Mouse (Mus musculus) cerebellum, adult 2 months (tissue): ENCODE measurements around the gene Lrrc47. TPM values are rescaled to one million over a fixed set of nuclear protein-coding genes. Genes with fewer than 3 reads are reported as not detected.

Source experiments
- DNase-seq, 2 experiments: peaks; one replicate each; pipeline ENCODE4 v3.0.0; 2021
- H3K27ac ChIP-seq: fragments of 200-500 bp; 2 replicates; pipeline ENCODE4 v1.5.1; 2012; ENCODE audit warnings: low read length, control low read depth, inconsistent platforms; ENCODE audit not compliant: insufficient read depth
- H3K27me3 ChIP-seq: fragments of 200-500 bp; 2 replicates; pipeline ENCODE4 v1.6.1; 2012; ENCODE audit warnings: inconsistent platforms, mild to moderate bottlenecking, low read length, moderate library complexity; ENCODE audit not compliant: control insufficient read depth, insufficient read depth
- H3K4me1 ChIP-seq: fragments of 200-500 bp; 2 replicates; pipeline ENCODE4 v1.6.1; 2011; ENCODE audit warnings: low read length; ENCODE audit not compliant: control insufficient read depth, insufficient read depth
- H3K4me3 ChIP-seq: fragments of 200-500 bp; replicated peaks from 2 replicates; pipeline ENCODE3; 2011; ENCODE audit warnings: mild to moderate bottlenecking, low read depth, low read length, control low read depth; ENCODE audit not compliant: insufficient read depth
- CTCF ChIP-seq: fragments of 200-500 bp; IDR thresholded peaks from 2 replicates; pipeline ENCODE4 v1.5.1; 2011; ENCODE audit warnings: low read depth, mild to moderate bottlenecking, control low read depth, low read length, moderate library complexity, borderline replicate concordance; ENCODE audit not compliant: insufficient read depth
- POLR2A ChIP-seq: fragments of 200-500 bp; IDR thresholded peaks from 2 replicates; pipeline ENCODE4 v1.6.1; 2011; ENCODE audit warnings: low read length, control low read depth, borderline replicate concordance; ENCODE audit not compliant: insufficient read depth
- WGBS: fragments of 180-500 bp; shearing (Covaris S2); methylation state at CpG from one replicate; pipeline ENCODE4 v1.1.7; 2018; 5-methylcytosine and 5-hydroxymethylcytosine counted together
- polyA plus RNA-seq: library from polyadenylated mRNA; depleted of rRNA; stranded (reverse); fragments of >200 nt; gene quantifications from 2 replicates; pipeline ENCODE4 v1.2.3, GENCODE M21; 2012

Lrrc47 gene
- polyA plus RNA-seq, 1 experiment = 45.0 TPM

- no peak for DNase-seq
- Histone ChIP-seq H3K4me3 (no peak overlapping the region), H3K27me3 (no peaks in the 10 kb centered on the region), H3K27ac (no peak overlapping the region), H3K4me1 (no peaks in the 10 kb centered on the region)
- TF ChIP-seq CTCF (no peak), POLR2A (no peak)
- 61% methylated on average over 5 of the region's 5 CpGs for WGBS
Observed at GRCm38 (mm10) chr4:154045837-154046236, 34.3 kb downstream of the Lrrc47 start.

DNA sequence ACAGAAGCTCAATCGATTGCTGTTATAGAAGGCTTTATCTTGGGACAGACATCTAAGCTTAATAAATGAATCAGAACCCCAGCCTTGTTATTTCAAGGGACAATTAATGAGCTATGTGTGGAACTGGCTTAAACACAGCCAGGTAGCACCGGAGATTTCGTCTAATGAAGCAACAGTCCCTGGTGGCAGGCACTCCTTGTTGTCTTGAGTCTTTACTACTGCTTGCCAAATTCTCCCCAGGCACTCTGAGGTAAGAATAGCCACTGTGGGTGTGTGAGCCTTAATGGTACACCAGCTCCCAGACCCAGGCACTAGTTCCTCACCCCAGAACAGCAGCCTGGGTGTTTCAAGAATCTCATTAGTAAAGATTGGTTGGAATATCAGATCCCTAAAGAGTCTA is 39.9 kb downstream of the Lrrc47 start:
- H3K27me3 ChIP-seq = no peaks in the 10 kb centered on the region
- no peak for DNase-seq
- no peak for TF ChIP-seq POLR2A
- no peak for TF ChIP-seq CTCF
- H3K4me1 ChIP-seq = no peaks in the 10 kb centered on the region
- no peak overlapping the region for H3K4me3 ChIP-seq
- WGBS = 52% methylated on average over 3 of the region's 3 CpGs
- H3K27ac ChIP-seq = no peak overlapping the region

DNA sequence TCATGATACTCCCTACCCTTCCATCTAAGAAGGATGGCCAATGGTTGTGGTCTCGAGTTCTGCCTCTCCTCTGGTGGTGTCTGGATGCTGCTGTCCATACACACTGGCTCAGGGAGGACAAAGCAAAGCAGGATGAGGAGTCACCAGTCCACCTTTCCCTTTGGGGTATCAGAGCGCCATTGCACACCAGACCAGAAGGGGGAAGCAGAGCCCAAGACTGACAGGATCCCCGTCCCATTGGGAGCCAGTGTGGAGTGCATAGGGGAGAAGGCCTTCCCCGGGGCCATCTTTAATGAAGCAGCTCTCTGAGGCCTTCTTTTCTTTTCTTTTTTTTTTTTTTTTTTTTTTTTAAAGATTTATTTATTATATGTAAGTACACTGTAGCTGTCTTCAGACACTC is 41.5 kb downstream of the Lrrc47 start:
- H3K4me1 ChIP-seq = no peaks in the 10 kb centered on the region
- WGBS = 59% methylated on average over 4 of the region's 4 CpGs
- TF ChIP-seq POLR2A (no peak), CTCF (peak; percentile 36; the same call in 1 of the 2 replicates)
- H3K4me3 ChIP-seq = no peak overlapping the region
- no peaks in the 10 kb centered on the region for H3K27me3 ChIP-seq
- no peak overlapping the region for H3K27ac ChIP-seq
- DNase-seq = no peak

- WGBS = 89% methylated on average over 7 of the region's 7 CpGs
- no peak for DNase-seq
- Histone ChIP-seq H3K27me3 (no peaks in the 10 kb centered on the region), H3K4me3 (no peak overlapping the region), H3K27ac (no peak overlapping the region), H3K4me1 (no peaks in the 10 kb centered on the region)
- TF ChIP-seq CTCF = no peak
- TF ChIP-seq POLR2A = no peak
Observed at GRCm38 (mm10) chr4:154055482-154055881, 44.0 kb downstream of the Lrrc47 start.

DNA sequence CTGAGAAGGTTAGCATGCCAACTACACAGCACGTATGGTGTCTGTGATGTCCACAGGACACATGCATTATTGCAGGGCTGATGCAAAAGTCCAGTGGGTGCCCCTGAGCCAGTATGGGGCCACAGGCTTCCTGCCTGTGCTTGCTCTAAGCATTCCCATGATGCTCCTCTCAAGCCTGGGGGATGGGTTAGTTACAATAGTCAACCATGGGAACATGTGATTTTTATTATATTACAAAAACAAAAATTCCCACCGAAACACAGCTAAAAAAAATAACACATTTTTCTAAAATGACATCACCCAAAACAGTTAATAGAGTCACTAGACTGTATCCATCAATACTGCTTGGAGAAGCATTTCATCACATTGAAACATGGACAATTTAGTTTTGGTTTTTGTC is 44.5 kb downstream of the Lrrc47 start:
- H3K4me1 ChIP-seq = no peaks in the 10 kb centered on the region
- no peak for DNase-seq
- H3K4me3 ChIP-seq = no peak overlapping the region
- no peak overlapping the region for H3K27ac ChIP-seq
- WGBS = 69% methylated on average over 2 of the region's 2 CpGs
- TF ChIP-seq POLR2A (no peak), CTCF (no peak)
- no peaks in the 10 kb centered on the region for H3K27me3 ChIP-seq

DNA sequence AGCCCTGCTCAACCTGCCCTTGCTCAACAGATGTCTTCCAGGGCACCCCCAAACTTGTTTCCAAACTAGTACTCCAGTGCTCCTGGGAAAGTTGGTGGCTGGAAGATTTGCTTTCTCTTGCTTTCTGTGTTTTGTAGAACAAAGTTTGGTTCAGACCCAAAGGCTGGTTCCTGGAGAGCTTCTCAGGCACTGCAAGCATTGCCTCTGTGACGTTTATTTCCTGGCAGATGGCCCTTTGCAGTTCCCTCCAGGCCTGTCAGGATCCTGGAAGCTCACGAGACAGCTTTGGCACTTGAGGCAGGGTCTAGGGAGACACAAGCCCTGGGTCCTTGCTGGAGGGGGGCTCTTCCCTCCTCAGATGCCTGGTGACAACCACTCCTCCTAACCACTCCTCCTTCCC is 45.1 kb downstream of the Lrrc47 start:
- no peak for TF ChIP-seq CTCF
- no peak for TF ChIP-seq POLR2A
- H3K27me3 ChIP-seq = no peaks in the 10 kb centered on the region
- 39% methylated on average over 2 of the region's 2 CpGs for WGBS
- no peak for DNase-seq
- H3K27ac ChIP-seq = no peak overlapping the region
- H3K4me3 ChIP-seq = no peak overlapping the region
- H3K4me1 ChIP-seq = no peaks in the 10 kb centered on the region

- Histone ChIP-seq H3K4me3 (no peak overlapping the region), H3K4me1 (no peaks in the 10 kb centered on the region), H3K27me3 (no peaks in the 10 kb centered on the region), H3K27ac (no peak overlapping the region)
- no peak for DNase-seq
- TF ChIP-seq POLR2A (no peak), CTCF (no peak)
- 43% methylated on average over 4 of the region's 4 CpGs for WGBS
Observed at GRCm38 (mm10) chr4:154057696-154058095, 46.2 kb downstream of the Lrrc47 start.

GRCm38 (mm10) chr4:154064827-154065773 is 53.6 kb downstream of the Lrrc47 start:
- WGBS = 63% methylated on average over 14 of the region's 14 CpGs

More at GRCm38 (mm10) chr4:154064827-154065773, 53.6 kb downstream of the Lrrc47 start:
- Histone ChIP-seq H3K4me3 (no peak overlapping the region), H3K27me3 (no peaks in the 10 kb centered on the region), H3K27ac (no peak overlapping the region), H3K4me1 (no peaks in the 10 kb centered on the region)
- peak; percentile 42 to 45 for DNase-seq
- TF ChIP-seq POLR2A (no peak), CTCF (peak; percentile 90)
